Mouse (Mus musculus) lung, postnatal 10 days (tissue): ENCODE results near the gene Nudt19.
A peak's percentile ranks its signal among the peaks of the same experiment; 100 is the strongest.
"Not testable (repeated sequence)": the region's sequence is repeated elsewhere in the genome, so short reads cannot be mapped to it uniquely, and the experiment has no call there.

Source experiments
- DNase-seq: peaks from one replicate; pipeline ENCODE4 v3.0.0; 2021

The Nudt19 gene

DNA sequence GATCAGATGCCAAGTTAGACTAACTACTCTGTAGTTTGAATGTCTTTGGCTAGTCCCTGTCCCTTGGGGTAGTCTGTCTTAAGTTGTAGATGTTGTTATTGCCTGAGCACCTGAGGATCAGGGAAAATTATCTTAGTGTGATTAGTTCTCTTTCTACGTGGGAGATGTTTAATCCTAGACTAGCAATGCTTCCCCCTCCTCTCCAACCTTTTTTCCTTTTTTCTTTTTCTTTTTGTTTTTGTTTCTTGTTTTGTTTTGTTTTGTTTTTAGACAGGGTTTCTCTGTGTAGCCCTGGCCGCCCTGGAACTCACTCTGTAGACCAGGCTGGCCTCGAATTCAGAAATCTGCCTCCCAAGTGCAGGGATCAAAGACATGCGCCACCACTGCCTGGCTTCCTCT is at the start of gene Nudt19:
Nudt19 (minus strand) TSS at position 100 of the 399 bp plus-strand sequence.
- DNase-seq: no peak

DNA sequence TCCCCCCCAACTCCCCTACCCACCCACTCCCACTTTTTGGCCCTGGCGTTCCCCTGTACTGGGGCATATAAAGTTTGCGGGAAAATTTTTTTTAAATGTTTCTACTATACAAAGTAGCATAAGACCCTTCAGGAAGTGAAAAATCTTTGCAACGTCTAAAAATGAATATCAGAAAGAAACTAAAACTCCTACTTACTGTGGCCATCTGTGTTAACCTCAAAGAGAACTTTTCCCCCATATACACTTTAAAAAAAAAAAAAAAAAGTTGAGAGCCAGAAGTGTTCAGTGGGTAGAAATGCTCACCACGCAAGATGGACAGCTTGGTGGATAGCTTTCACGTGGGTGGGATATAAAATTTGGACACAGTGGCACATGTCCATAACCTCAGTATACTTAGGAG is 46.7 kb upstream of the Nudt19 start:
- no peak for DNase-seq

DNA sequence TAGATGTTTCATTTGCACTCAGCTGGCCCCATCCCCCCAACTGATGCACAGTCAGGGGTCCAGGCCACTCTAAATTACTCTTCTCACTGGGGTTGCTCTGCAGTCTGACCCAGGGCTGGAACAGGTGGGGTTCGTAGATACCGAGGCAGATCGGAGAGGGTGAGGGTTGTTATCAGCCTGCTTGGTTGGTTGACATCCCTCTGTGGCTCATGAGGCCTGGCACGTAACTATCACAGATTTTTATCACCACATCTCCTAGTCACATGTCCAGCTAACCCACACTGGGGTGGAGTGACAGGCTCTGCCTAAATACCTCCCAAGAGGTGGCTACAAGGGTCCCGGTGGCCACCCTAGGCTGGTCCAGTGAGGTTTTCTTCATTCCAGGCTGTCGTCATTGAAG is 45.0 kb upstream of the Nudt19 start:
- no peak for DNase-seq

DNA sequence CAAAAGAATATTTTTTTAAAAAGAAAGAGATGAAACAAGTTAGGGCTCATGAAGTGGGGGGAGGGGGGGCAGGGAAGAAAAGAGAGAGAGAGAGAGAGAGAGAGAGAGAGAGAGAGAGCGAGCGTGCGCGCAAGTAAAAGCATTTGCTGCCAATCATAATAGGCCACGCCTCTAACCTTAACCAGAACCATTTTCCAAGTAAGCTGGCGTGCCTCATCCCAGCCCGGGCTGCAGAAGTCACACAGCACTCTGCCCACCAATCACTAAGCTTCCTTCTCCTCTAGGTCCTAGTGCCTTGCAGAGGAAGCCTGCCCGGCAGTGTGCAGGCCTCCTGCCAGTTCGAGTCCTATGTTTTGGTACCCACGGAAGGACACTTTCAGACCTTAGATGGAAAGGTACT is 43.9 kb upstream of the Nudt19 start:
- no peak for DNase-seq

DNA sequence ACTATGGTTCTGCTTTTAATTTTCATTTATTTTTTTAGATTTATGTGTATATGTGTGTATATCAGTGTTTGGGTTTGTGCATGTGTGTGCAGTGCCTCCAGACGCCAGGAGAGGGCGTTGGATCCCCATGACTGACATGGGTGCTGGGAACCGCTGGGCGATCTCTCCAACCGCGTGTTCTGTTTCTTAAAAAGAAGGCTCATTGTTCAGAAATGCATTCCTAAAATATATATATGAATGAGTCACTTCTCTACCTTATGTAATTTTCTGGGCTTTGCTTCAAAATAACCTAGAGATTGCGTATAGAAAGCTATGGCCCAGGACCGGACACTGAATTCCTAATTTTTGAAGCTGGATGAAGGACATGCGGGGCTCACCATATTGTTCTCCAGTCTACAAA is 43.4 kb upstream of the Nudt19 start:
- DNase-seq: no peak

DNA sequence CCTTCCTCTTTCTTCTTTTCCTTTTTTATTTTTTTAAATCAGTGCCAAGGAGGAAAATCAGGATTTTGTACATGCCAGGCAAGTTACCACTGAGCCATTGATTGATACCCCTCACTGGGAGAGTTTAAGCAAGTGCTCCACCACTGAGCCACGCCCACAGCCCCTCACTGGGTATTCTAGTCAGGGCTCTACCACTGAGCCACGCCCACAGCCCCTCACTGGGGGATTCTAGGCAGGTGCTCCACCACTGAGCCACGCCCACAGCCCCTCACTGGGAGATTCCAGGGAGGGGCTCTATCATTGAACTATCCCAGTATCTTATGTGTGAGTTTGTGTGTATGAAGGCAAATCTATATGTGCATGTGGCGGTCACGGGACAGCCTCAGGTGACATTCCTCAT is 38.2 kb upstream of the Nudt19 start:
- DNase-seq: no peak

DNA sequence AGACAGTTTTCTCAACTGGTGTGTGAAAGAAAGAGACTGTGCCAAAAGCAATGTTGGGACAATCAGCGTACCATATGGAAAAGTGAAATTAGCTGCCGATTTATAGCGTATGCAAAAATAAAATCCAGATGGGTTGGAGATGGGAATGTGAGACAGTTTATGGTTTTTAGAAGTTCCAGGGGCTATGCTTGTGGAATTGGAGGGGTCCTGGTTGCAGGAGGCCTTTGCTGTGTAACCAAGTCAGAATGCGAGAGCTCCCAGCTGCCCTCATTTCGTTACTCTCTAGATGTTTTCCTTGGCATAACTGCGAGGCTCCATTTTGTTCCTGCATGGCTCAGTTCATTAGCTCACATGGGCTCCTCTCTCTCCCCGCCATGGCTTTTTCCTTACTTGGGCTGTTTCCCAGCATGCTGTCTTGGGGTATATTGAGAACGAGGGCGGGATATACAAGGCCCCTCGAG is 34.7 kb upstream of the Nudt19 start:
- DNase-seq: no peak

DNA sequence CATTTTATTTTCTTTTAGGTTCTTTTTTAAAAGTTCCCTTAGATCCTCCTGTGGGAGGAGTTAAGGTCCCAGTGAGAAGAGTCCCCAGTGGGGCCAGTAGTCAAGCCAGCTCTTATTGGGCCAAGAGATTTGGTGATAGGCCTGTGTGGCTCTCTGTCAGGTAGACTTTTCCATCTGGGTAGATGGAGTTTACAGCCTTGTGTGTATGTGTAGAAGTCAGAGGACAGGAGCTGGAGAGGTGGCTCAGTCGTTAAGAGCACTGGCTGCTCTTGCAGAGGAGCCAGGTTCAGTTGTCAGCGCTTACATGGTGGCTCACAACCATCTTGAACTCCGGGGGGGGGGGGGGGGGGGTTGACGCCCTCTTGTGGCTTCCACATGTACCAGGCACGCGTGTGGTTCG is 33.4 kb upstream of the Nudt19 start:
- no peak for DNase-seq

DNA sequence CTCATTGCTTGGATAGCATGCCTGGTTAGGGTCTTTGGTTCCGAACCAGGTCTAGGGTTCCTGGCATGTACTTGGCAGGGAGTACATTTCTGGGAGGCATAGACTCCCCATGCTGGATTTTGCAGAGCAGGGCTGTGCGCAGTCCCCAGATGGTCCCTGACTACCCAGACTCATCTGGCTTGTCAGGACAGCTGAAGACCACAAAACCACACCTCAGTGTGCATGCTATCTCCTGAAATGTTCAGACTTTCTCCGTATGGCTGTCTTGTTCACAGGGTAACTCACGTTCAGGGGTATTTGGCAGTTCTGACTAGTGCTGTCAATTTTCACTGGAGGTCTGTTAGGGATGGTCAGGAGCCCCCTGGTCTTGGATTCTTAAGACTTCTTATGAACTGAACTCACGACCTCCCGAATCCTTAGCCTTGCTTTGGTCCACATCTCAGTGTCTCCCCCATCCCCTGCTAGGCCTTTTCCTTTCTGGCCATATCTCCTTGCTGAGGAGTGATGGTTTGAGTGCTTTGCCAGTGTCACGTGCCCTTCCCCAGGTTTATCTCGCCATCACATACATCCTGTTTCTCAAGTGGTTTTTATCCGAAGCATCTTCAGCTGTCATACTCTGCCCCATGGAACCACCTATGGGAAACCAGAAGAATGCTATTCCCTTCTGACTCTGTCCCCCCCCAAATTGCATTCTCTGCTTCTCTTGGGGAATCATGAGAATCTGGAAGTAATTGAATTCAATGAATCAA is 32.8 kb upstream of the Nudt19 start:
- no peak for DNase-seq

DNA sequence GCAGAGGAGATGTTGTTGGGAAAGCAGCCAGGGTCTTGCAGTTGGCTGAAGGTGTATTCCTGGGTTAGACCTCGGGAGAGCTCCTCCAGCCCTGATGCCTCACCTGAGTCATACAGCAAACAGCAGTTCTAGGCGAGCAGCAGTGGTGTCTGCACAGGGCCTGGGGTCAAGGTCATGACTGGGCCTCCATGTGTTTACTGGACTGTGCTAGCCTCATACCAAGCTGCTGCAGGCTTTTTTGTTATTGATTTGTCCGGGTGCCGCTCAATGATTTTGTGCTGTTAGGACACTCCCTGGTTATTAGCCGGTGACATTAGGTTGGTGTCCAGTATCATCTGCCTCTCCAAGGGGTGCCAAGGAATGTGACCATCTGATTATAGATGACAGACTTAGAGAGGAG is 31.6 kb upstream of the Nudt19 start:
- DNase-seq: no peak

DNA sequence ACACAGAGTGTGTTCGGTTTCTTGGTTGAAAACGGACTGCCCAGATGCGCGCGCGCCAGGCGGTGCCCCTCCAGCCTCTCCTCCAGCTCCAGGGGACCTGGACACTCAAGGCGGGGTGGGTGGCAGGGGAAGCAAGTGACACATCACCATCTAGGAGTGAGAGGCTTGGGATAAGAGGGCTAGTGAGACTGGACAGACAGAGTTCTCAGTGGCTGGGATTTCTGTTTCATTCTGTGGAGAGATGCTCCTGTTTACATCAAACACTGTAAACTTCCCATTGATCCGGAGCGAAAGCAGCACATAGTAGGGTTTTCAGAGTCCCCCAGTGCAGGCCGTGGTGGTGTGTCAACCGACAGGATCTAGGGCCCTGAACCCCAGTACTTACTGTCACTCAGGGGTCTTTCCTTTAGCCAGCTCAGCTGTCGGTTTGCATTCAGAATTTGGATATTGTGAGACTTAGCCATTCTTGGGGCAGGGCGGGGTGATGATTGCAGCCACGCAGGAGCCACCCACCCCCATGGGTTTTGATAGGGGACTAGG is 30.9 kb upstream of the Nudt19 start:
- DNase-seq: no peak

DNA sequence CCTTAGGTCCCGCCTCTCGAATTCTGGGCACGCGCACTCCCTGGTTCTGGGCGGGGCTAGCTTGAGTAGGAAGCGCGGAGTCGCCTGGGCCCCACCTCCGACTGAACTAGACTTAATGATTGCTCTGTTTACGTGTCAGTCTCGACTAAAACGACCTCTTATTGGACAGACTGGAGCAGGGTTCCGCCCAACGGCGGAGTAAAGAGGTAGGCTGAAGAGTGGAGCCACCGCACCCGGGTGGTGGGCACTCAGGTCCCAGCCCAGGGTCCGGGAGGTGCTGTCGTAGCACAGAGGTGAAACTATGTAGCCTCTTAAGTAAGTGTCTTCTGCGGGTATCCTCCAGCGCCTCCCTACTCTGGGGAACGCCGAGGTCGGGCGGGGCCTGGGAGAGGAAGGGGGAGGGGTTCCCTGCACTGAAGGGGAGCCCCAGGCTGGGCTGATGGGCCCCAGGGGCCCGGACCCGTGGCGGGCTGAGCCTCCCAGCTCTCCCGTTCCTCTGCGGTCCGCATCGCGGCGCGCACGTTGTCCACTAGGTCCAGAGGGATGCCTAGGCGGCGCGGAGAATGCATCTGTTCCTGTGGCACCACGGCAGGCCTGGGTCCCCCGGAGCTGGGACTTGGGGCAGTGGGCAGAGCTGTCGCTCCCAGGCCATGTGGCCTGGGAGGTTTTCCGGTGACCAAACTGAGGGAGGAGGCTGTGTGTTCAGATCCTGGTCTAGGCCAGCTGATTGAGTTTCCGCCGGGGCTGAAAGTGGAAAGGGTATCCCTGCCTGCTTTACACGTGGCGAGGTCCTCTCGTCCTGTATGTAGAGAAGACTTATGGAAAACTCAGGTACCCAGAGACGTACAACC is 30.2 kb upstream of the Nudt19 start, which contains the start of gene Ankrd27:
Ankrd27 (plus strand) TSS at position 190 of the 851 bp plus-strand sequence.
- DNase-seq: peak; percentile 98

DNA sequence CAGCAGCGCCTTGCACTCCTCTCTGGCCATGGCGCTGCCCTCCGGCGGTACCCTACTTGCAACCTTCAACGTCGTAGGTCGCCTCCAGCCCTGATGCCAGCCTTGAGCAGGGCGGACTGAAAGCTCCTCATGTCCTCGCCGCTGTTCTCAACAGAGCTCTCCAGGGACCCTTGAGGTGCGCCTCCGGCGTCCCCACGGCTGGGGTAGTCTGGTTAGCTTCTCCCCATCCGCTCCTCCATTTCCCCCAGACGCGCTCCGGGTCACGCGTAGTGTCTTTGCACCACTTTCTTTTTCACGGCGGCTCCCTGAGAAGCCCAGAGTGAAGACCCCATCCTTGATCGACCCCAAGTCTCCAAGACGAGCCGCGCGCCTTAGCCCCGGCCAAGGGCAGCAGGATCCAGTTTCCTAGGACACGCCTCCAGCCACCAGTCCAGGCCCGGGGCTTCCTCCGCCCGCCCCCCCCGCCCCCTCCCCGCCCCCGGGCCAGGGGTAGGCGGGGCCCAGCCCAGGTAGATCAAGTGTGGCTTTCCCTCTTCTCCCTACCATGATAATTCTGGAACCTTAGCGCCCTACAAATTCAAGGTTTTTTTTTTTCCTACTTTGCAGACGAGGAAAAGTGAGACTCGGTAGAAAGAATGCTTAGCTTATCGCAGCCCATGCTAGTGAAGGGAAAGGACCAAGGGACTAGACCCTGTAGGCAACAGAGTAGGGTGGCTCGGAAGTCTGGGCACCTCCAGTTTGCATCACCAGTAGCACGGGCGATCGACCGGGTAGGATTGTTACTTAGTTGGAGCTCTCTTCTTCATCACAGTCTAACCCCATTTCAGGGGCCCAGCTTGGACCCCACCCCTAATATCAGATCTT is 29.3 kb upstream of the Nudt19 start, which contains the start of gene Rgs9bp:
Rgs9bp (minus strand) TSS at position 392 of the 864 bp plus-strand sequence.
- DNase-seq: peak; percentile 56

DNA sequence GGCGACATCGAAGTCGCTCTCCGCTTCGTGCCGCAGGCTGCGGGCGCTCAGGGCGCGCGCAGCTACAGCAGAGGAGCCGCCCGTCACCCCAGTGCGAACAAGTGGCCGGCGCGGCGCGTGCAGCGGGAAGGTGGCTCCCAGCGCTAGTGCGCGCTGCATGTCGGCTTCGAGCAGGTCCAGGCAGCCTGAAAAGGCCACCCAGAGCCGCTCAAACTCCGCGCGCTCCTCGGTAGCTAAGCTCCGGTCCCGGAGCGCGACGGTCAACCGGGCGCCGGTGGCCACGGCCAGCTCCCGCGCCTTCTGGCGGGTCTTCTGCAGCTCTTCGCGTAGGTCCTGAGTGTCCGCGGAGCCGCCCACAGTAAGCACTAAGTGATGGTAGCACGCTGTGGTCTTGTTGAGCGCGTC is 28.7 kb upstream of the Nudt19 start:
- peak; percentile 29 for DNase-seq

DNA sequence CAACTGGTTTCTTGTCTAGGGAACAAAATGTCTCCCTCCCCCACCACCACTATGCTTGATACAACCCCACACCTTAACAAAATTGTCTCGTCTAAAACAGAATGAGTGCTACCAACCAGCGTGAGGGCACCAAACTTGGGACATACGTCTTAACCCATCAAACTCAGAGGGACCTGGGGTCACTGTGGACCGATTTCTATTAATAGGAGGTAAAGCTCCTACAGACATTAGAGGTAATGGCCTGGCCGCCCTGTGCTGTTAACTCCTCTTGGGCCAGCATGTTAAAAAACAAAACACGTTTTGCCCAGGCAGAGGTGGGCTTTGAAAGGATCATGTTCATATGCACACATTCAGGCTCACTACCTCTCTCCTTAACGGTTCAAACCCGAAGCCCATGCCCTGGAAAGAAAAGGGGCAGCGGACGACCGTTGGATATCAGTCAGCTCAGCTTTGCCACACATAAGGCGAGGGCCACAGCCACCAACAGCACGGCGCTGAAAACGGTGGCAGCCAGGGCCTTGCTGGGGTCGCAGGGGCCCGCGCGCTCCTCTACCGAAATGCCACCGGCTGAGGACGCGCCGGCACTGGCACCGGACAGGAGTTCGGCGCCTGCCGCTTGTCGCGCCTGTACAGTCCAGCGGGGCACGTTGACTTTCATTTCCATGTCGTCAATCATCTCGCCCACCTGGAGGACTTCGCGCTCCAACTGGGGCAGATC is 28.1 kb upstream of the Nudt19 start:
- DNase-seq: no peak

DNA sequence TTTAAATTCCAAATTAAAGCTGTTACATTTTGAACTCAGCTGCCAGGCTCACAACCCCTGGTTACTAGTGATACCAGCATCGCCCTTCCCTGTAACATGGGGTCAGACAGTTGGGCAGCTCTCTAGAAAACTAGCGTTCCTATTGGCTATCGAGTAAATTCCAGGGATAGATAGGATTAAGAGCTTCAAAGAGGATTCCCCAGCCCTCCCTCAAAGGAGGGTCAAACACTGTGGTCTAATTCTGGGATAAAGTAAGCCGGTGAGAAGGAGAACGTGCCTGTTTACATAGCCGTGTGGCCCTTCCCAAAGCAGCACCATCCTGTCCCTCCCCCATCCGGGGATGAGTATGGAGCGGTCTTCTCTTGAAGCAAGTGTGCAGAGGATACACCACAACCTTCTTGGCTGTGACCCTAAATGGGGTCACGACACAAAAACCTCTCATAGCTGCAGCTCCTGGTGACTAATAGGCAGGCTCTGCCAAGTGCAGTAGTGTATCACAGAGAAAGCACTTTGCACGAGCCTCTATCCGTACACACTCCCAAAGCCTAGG is 27.4 kb upstream of the Nudt19 start:
- no peak for DNase-seq

DNA sequence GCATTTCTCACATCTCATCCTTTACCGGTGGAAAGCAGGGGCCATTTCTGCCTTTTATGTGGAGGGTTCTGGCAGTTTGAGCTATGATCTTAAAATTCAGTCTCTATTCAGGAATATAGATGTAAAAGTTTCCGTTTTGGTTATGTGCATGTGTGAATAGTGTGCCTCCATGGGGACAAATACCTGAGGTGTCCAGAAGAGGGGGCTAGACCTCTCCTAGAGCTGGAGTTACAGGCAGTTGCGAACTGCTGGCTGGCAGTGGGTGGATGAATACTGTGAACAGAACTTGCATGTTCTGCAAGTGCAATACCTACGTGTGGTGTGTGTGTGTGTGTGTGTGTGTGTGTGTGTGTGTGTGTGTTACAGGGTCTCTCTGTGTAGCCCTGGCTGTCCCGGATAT is 26.6 kb upstream of the Nudt19 start:
- DNase-seq: no peak

DNA sequence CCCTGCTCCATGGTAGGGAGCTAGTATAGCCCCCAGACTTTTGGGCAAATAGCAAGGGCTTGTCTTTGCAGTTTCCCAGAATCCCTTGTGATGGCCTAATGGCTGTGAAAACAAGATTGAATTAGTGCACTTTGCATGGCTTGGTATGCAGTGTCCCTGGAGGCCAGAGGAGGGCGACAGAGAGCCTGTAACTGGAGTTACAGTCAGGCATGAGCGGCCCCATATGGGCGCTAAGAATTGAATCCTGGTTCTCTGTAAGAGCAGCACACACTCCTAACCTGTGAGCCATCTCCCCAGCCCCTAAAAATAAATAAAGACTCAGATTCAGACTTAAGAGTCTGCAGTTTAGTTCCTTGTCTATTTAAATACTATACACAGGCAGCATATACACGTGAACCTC is 23.7 kb upstream of the Nudt19 start:
- DNase-seq: peak; percentile 61

DNA sequence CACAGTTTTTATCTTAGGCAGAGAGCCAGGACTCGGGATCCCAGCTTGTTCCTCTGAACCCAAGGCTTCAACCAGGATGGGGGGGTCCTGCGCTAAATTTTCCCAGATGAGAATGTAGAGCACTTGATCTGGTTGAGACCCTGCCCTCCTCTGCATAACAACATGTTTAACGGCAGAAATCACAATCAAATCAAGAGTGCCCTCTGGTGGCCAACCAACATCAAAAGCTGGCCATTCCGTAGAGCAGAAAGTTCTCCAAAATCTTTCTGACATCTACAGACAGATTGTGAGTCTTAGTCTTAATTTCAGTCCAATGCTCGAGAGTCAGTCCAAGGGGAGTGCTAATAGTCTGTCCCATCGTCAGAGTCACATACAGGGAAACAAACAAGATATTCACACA is 14.8 kb upstream of the Nudt19 start:
- not testable (repeated sequence) for DNase-seq

DNA sequence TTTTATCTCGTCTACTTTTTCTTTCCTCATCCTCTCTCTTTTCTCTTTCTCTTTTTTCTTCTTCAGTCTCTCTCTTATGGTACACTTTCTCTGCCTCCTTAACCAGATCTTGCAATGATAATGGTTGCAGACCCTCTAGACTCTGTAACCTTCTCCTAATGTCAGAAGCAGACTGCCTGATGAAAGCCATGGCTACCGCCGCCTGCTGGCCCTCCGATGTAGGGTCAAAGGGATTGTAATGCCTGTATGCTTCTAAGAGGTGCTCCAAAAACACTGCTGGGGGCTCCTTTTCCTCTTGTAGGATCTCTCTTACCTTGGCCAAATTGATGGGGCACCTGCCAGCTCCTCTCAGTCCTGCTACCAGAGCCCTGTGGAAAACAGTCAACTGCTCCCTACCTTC is 13.6 kb upstream of the Nudt19 start:
- not testable (repeated sequence) for DNase-seq

DNA sequence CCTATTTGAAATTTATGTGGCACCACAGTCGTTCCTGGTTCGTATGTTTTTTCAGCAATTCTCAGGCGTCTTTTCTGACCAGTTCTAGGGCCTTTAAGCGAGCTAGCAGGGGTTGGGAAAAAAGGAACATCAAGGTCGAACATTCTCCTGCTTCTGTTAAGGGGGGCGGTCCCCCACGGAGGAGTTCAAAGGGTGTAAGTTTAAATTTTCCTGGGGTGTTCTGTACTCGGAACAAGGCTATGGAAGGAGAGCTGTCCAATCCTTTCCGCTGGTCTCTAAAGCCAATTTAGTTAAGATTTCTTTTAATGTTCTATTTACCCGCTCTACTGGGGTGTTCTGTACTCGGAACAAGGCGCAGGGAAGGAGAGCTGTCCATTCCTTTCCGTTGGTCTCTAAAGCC is 9.9 kb upstream of the Nudt19 start:
- not testable (repeated sequence) for DNase-seq

DNA sequence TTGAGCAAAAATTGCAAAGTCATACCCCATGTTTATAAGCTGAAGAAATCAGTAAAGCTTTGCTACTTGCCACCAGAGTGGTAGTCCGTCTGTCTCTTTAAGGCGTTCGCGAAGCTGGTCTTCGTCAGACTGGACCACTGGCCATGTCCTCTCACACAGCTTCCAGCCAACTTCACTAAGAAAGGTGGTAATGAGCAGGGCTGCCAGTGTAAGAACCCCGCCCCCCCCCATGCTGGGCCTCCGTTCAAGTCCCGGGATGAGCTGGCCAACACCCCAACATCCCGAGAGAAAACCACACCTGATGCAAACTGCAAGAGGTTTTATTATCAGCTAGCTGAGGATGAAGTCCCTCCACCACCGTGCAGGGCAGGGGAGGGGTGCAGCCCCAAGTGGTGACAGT is 8.8 kb upstream of the Nudt19 start:
- not testable (repeated sequence) for DNase-seq
